Mouse (Mus musculus): Measurements from ENCODE around the gene Unkl. TPM values are rescaled to one million over a fixed set of nuclear protein-coding genes. Genes with fewer than 3 reads are reported as not detected.

Gene Unkl
- total RNA-seq (2017), result 6.9 and 15.5 TPM in 2 replicates

DNA sequence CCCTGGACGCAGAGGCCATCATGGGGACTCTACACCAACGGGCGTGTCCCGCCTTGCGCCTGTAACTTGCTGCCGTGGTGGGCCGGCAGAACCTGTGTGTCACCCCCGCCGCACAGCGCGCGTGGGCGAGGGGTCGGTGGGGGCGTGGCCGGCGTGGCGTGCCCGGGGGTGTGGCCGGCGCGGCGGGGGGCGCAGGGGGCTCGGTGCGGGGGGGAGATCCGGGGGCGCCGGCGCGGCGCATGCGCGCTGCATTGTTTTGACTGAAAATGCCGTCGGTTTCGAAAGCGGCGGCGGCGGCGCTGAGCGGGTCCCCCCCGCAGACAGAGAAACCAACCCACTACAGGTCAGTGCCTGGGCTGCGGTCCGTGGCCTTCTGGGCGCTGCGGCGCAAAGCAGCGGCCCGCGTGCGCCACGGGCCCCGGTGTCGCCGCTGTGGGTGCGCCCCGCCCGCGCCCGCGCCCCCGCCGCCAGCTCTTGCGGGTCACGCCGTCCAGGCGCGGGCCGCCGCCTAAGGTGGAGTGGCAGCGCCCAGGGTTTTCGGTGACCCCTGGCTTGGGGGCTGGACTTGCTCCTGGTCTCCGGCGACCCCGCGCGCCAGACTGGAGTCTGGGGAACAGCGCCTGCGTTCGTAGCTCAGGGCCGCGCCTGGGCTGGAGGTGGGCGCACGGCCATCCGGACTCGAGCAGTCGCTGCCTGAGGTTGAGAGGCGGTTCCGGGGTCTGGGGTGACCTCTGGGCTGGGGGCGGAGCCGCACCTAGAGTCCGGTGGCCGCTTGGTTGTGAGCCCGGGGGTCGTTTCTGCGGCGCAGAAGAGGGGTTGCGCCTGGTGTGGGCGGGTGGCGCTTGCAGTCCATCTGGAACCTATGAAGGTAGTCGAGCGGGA lies at the start of gene Unkl:
Gene Unkl (plus strand): TSS at position 248 of the 882 bp plus-strand sequence.
- ATAC-seq (replicated peaks; ENCODE audit: low read depth, poor library complexity, severe bottlenecking), result peak; percentile 27; the same call in 1 of the 2 replicates

DNA sequence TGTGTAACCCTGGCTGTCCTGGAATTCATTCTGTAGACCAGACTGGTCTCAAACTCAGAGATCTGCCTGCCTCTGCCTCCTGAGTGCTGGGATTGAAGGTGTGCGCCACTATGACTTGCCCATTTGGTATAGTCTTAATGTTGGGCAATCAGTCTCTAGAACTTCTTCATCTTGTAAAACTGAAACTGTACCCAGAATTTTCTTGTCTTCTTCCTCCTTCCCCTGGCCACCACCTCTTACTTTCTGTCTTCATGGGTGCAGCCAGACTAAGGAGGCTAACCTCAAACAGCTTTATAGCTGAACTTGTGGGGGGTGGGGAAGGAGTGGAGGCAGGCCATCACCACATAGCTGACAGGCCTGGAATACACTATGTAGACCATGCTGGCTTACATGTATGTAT lies 49.4 kb upstream of the Unkl start:
- ATAC-seq (replicated peaks; ENCODE audit: low read depth, poor library complexity, severe bottlenecking), result 0 out of 2 replicates have a peak, but pooled peaks have one; percentile 36

GRCm38 (mm10) chr17:25139960-25140359 lies 48.2 kb upstream of the Unkl start:
- ATAC-seq (replicated peaks; ENCODE audit: low read depth, poor library complexity, severe bottlenecking), result no peak

GRCm38 (mm10) chr17:25162161-25162560 lies 26.0 kb upstream of the Unkl start, which contains the start of gene Ccdc154:
Ccdc154 (plus strand) TSS chr17:25162461.
- ATAC-seq (replicated peaks; ENCODE audit: low read depth, poor library complexity, severe bottlenecking), result no peak

GRCm38 (mm10) chr17:25163387-25163786 lies 24.8 kb upstream of the Unkl start:
- no peak for ATAC-seq (replicated peaks; ENCODE audit: low read depth, poor library complexity, severe bottlenecking)

DNA sequence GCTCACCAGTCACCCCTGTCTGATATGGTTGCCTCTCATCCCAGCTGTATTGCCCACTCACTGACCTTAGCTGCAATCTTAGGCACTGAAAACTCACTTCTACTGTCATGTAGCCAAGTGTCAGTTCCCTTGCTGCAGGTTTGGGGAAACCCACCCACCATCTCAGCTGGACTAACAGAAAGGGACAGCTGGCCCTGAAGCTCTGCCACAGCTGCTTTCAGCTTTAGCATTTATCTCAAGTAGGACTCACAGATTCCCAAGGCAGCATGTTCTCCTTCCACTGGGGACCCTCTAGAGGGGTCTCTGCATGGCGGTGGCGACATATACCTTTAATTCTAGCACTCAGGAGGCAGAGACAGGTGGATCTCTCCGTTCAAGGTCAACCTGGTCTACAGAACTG lies 23.4 kb upstream of the Unkl start:
- no peak for ATAC-seq (replicated peaks; ENCODE audit: low read depth, poor library complexity, severe bottlenecking)

GRCm38 (mm10) chr17:25165970-25166671 lies 22.1 kb upstream of the Unkl start:
- ATAC-seq (replicated peaks; ENCODE audit: low read depth, poor library complexity, severe bottlenecking), result no peak

DNA sequence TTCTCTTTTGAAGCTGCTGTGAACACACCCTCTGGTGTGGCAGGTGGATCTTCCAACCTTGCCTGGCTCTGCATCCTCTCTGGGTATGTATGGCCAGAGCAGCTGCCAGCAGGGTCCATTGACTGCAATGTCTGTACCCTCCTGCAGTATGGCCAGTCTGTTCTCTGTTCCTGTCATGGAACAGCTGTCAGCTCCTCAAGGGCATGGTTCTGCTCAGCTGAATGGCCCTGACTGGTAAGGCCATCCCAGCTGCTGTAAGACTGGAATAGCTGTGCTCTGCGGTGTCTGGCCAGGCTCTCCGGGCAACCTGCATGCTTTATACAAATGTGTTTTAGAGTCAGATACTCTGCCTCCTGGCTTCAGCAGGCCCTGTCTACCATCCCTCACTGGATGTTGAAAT lies 18.5 kb upstream of the Unkl start:
- no peak for ATAC-seq (replicated peaks; ENCODE audit: low read depth, poor library complexity, severe bottlenecking)

DNA sequence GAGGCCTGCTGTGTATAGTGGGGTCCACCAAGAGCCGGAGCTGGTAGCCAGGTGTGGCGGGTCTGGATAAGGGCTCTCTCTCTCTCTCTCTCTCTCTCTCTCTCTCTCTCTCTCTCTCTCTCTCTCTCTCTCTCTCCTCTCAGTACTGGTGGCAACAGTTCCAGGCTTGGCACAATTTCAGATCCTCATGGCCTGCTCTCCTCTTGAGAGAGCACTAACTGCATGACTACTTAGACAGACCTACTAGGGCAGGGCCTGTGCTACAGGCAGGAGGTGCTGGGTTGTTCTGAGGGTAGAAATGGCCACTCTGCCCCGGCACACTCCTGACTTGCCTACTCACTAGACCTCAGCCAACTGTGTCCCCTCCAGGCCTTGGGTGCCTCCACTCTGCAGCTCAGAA lies 15.6 kb upstream of the Unkl start:
- no peak for ATAC-seq (replicated peaks; ENCODE audit: low read depth, poor library complexity, severe bottlenecking)

GRCm38 (mm10) chr17:25175411-25175810 lies 12.8 kb upstream of the Unkl start, which contains the start of gene Gm38655:
Gm38655 (minus strand) TSS chr17:25175471.
- ATAC-seq (replicated peaks; ENCODE audit: low read depth, poor library complexity, severe bottlenecking), result no peak

GRCm38 (mm10) chr17:25183232-25183631 lies 5.0 kb upstream of the Unkl start:
- 0 out of 2 replicates have a peak, but pooled peaks have one; percentile 5 for ATAC-seq (replicated peaks; ENCODE audit: low read depth, poor library complexity, severe bottlenecking)

GRCm38 (mm10) chr17:25184129-25184691 lies 4.0 kb upstream of the Unkl start, which contains the start of gene BC003965:
BC003965 (plus strand) TSS chr17:25184554.
- ATAC-seq (replicated peaks; ENCODE audit: low read depth, poor library complexity, severe bottlenecking), result peak; percentile 83

GRCm38 (mm10) chr17:25184961-25185360 lies 3.2 kb upstream of the Unkl start:
- ATAC-seq (replicated peaks; ENCODE audit: low read depth, poor library complexity, severe bottlenecking), result no peak

GRCm38 (mm10) chr17:25187784-25188149 lies 430 bp upstream of the Unkl start:
- no peak for ATAC-seq (replicated peaks; ENCODE audit: low read depth, poor library complexity, severe bottlenecking)

DNA sequence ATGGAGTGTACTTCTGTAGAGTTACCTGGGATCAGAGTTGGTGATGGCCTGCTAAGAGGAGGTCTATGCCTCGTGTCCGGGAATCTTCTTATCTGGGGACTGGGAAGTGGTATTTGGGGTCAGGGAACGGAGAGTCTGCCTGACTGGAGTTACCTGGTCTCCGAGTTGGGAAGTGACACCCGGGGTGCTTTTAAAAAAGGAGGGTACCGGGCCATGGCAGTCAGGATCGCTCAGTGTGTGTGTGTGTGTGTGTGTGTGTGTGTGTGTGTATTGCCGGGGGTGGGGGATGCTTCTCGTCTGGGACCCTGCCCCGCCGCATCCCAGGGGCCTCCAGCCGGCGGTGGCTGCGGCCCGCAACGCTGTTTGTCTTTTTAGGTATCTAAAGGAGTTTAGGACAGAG lies 894 bp downstream of the Unkl start:
- ATAC-seq (replicated peaks; ENCODE audit: low read depth, poor library complexity, severe bottlenecking), result no peak

- no peak for ATAC-seq (replicated peaks; ENCODE audit: low read depth, poor library complexity, severe bottlenecking)
Measured at GRCm38 (mm10) chr17:25202401-25202800, 14.2 kb downstream of the Unkl start.

DNA sequence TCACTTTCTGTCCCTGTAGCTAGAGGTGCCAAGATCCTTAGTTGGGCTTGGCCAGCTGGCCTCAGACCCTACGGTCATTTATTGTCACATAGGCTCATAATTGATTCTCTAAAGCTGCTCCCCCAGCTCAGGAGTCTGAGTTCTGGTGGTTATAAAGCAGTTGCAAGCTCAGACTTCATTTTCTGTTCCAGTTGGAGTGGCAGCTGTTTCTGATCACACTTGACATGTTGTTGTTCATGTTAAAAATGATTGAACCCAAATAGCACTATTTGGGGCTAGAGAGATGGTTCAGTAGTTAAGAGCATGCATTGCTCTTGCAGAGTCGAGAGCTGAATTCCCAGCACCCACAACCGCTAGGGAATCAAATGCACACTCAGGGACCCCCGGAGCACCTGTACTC lies 21.8 kb downstream of the Unkl start:
- ATAC-seq (replicated peaks; ENCODE audit: low read depth, poor library complexity, severe bottlenecking), result no peak

- peak; percentile 56; the same call in 1 of the 2 replicates for ATAC-seq (replicated peaks; ENCODE audit: low read depth, poor library complexity, severe bottlenecking)
Measured at GRCm38 (mm10) chr17:25210680-25211466, 22.7 kb downstream of the Unkl start.

DNA sequence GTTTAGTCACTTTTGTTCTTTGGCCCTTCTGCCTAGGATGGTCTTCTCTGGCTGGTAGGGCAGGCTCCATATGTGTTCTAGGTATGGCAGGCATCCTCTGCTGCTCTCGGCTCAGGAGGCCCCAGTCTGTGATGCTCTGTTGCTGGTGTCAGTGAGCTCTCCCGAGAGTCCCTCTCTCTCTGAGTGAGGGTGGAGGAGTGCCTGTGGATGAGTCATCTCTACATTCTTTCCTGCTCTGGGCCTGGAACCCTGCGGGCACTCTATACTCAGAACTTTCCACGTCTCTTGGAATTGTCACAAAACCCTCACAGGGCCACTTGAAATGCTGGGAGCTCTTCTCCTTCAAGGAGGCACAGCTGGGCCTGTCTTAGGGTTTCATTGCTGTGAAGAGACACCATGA lies 23.5 kb downstream of the Unkl start:
- no peak for ATAC-seq (replicated peaks; ENCODE audit: low read depth, poor library complexity, severe bottlenecking)

- ATAC-seq (replicated peaks; ENCODE audit: low read depth, poor library complexity, severe bottlenecking), result no peak
Measured at GRCm38 (mm10) chr17:25215431-25215830, 27.2 kb downstream of the Unkl start.
